Mouse (Mus musculus) central nervous system, embryonic 18 days (tissue): ENCODE data around the gene Gm3854. TPM values are rescaled to one million over a fixed set of nuclear protein-coding genes. Genes with fewer than 3 reads are reported as not detected.

ENCODE experiments used
- polyA plus RNA-seq: library from polyadenylated mRNA; depleted of rRNA; stranded (reverse); fragments of >200 nt; gene quantifications from 2 replicates; pipeline ENCODE4 v1.2.3, GENCODE M21; 2012; rRNA removed

The Gm3854 gene
- polyA plus RNA-seq, result 4.1 and 4.4 TPM in 2 replicates

DNA sequence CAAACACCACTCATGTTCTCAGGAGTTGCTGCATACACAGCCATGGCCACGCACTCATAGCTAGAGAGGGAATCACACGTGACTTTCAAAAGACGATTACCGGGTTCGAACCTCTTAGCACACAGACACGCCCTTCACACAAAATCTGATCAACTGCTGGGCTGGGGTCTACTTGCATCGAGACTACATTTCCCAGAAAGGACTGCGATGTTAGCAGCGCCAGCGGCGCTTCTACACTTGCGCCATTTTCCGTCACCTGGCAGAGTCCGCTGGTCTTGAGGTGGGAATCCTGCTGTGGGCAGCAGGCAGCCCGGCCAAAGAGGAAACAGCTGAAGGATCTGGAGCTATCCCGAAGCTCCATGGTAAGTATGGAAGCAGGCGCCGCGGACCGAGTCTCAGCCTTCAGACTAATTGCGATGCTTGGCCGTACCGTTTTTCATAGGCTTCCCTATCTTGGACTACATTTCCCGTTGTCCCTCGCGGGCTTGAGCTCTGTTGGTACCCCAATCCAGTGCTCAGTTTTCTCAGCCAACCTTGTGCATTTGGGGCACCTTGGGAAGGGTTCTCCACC lies at the start of gene Gm3854:
Gene Gm3854, plus strand, starts transcription at position 259 of the 571 bp plus-strand sequence.

DNA sequence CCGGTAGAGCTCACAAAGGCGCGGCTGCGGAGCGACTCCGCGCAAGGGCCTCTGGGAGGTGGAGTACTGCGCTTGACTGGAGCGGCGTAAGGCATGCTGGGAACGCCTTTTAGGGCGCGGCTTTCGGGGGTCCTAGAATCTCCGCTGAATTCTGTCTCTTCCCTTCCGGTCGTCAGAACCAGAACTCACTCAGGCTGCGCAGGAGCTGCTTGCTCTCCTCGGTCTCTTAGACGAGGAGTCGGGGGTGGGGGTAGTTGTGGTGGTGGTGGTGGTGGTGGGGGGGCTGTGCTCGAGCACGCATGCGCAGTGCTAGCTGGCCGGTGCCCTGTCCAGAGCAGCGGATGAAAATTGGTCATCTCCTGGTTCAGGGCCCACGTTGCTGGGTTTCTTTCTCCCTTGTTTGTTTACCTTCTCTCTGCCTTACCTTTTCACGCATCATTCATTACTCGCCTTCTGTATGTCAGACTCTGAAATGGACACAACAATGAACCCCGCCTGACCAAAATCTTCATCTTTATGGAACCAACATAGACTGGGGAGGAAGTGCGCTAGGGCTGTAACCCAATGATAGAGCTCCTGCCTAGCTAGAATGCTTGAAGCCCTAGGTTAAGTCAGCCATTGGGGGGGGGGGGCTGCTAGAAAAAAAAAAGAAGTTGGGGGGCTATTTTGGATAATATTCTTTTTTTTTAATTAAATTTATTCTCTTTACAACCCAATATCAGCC lies 12.2 kb upstream of the Gm3854 start, which contains the start of gene Zfp583:
Gene Zfp583, minus strand, starts transcription at position 53 of the 724 bp plus-strand sequence.

DNA sequence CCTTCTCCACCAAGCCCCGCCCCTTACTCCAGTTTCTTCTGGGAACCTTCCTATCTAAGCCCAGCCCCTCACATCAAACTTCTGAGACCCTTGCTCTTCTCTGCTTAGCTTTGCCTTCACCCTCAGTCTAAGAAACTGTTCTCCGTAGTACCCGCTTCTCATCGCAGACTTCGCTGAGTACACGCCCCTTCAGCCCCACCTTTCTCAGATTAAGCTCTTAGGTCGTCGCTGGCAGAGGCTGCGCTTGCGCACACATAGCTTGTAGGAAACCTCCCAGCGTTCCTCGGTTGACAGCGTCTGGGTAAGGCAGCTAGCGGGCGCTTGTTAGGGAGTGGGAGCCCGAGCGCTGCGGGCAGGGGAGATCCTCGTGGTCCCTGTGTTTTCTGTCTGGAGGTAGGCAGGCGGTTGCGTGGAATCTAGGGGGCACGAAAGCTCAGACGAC lies 19.5 kb downstream of the Gm3854 start, which contains the start of gene Zfp78:
Gene Zfp78, plus strand, starts transcription at position 234 of the 442 bp plus-strand sequence.

GRCm38 (mm10) chr7:6383044-6383455 lies 39.5 kb downstream of the Gm3854 start, which contains the start of gene Zfp28:
Gene Zfp28 (plus strand): TSS chr7:6383295.

DNA sequence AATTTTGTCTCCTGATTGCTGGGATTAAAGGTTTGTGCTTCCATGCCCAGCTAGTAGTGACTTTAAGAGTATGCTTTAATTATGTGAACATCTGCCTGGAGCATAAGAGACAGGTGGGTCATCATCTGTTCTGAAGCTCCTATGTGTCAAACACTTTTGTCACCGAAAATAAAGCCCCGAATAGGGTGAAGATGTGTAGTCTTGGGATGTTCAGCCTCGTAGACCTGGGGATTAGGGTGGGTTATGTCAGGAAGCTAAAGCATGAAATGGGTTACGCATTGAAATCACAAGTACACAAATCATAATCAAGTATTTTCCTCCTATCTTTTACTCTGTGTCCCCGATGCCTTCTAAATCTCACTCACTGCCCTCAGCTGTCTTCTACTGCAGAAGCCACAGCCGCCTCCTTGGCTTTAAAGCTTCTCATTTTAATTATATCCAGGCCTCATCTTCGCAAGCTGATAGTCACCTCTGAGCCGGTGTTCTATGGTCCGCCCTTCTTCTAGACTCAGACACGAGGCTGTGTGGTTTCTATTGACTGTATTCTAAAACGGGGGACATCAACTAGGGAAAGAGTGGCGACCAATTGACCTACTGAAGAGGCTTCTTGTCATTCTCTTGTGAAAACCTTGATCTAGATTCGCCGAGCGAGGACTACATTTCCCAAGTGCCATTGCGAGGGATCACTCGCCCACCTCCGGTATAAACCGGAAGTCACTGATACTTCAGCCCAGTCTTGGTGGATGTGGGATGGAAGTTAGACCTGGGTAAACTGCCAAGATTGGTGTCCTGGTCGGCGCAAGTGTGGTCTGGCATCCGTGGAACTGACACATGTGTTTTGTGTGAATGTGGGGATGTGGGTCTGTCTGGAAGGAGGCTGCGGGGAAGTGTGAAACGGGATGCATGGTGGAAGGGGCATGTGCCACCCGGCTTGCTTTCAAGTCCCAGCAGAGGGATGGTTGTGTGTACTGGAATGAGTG lies 54.7 kb downstream of the Gm3854 start, which contains the start of gene Smim17:
Gene Smim17, plus strand, starts transcription at position 720 of the 980 bp plus-strand sequence.

Other genes with a start within 250 kb of the Gm3854 start
- gene Zfp787, start 187.8 kb upstream of the Gm3854 start, polyA plus RNA-seq, result 37.3 and 38.6 TPM in 2 replicates
- 62.6 and 66.3 TPM in 2 replicates for gene Zfp444, start 171.5 kb upstream of the Gm3854 start, polyA plus RNA-seq
- gene Galp, start 146.7 kb upstream of the Gm3854 start, polyA plus RNA-seq, result not detected in 2 replicates
- not detected in 2 replicates for gene Zscan5b, start 121.5 kb upstream of the Gm3854 start, polyA plus RNA-seq
- 0.35 and 0.43 TPM in 2 replicates for gene Epp13, start 91.0 kb upstream of the Gm3854 start, polyA plus RNA-seq
- gene Zfp667, start 57.2 kb upstream of the Gm3854 start, polyA plus RNA-seq, result 7.2 and 7.6 TPM in 2 replicates
- gene Zfp583, start 12.5 kb upstream of the Gm3854 start, polyA plus RNA-seq, result 12.9 and 13.1 TPM in 2 replicates
- 3.8 and 4.1 TPM in 2 replicates for gene Zfp78, start 19.5 kb downstream of the Gm3854 start, polyA plus RNA-seq
- gene Zfp28, start 39.5 kb downstream of the Gm3854 start, polyA plus RNA-seq, result 18.0 and 18.3 TPM in 2 replicates
- gene Smim17, start 55.0 kb downstream of the Gm3854 start, polyA plus RNA-seq, result 9.1 and 10.4 TPM in 2 replicates
- gene Gm20715, start 66.5 kb downstream of the Gm3854 start, polyA plus RNA-seq, result 0.31 and 0.41 TPM in 2 replicates
- gene Olfr1344, start 94.9 kb downstream of the Gm3854 start, polyA plus RNA-seq, result 1.2 TPM in 2 replicates
- 0.04 TPM in 1 of 2 replicates, not detected in the other for gene Olfr1336, start 112.4 kb downstream of the Gm3854 start, polyA plus RNA-seq
- gene Olfr1346, start 123.3 kb downstream of the Gm3854 start, polyA plus RNA-seq, result not detected in 2 replicates
- 0.01 TPM in 1 of 2 replicates, not detected in the other for gene Olfr5, start 143.2 kb downstream of the Gm3854 start, polyA plus RNA-seq
- gene Olfr1347, start 156.0 kb downstream of the Gm3854 start, polyA plus RNA-seq, result not detected in 2 replicates
- gene Olfr1348, start 165.0 kb downstream of the Gm3854 start, polyA plus RNA-seq, result not detected in 2 replicates
- gene Olfr1349, start 179.2 kb downstream of the Gm3854 start, polyA plus RNA-seq, result 0.01 TPM in 1 of 2 replicates, not detected in the other
- not detected in 2 replicates for gene Olfr1350, start 221.1 kb downstream of the Gm3854 start, polyA plus RNA-seq